Mouse (Mus musculus) forebrain, postnatal 0 days (tissue): Measurements from ENCODE around the gene Hspa1b. TPM values are rescaled to one million over a fixed set of nuclear protein-coding genes. Genes with fewer than 3 reads are reported as not detected.
"Not testable (repeated sequence)": the region's sequence is repeated elsewhere in the genome, so short reads cannot be mapped to it uniquely, and the experiment has no call there.

ENCODE experiments used
- ATAC-seq: fragments of 200-750 bp; cut with Nextera tagmentation; 2 replicates; pipeline ENCODE4 v1.8.0; 2017; ENCODE audit warnings: mild to moderate bottlenecking, moderate library complexity
- DNase-seq: peaks from one replicate; pipeline ENCODE4 v3.0.0-alpha.2; 2015
- H3K27ac ChIP-seq: fragments of 300-500 bp; sonication (generic); 2 replicates; pipeline ENCODE4 v1.5.1; 2014; ENCODE audit warnings: low read depth, mild to moderate bottlenecking, antibody characterized with exemption, low read length, moderate library complexity, mixed read lengths
- H3K27me3 ChIP-seq: fragments of 300-500 bp; sonication (generic); 2 replicates; pipeline ENCODE4 v1.6.1; 2014; ENCODE audit warnings: mild to moderate bottlenecking, low read length, mixed read lengths; ENCODE audit not compliant: insufficient read depth
- H3K36me3 ChIP-seq: fragments of 300-500 bp; sonication (generic); 2 replicates; pipeline ENCODE4 v1.6.1; 2014; ENCODE audit warnings: mild to moderate bottlenecking, moderate library complexity; ENCODE audit not compliant: insufficient read depth
- H3K4me1 ChIP-seq: fragments of 300-500 bp; sonication (generic); 2 replicates; pipeline ENCODE4 v1.6.1; 2014; ENCODE audit warnings: antibody characterized with exemption; ENCODE audit not compliant: insufficient read depth
- H3K4me2 ChIP-seq: fragments of 300-500 bp; sonication (generic); 2 replicates; pipeline ENCODE4 v1.6.1; 2014; ENCODE audit warnings: low read depth, mild to moderate bottlenecking, moderate library complexity
- H3K4me3 ChIP-seq: fragments of 300-500 bp; sonication (generic); 2 replicates; pipeline ENCODE4 v1.5.1; 2014; ENCODE audit warnings: low read depth, low read length, mixed read lengths
- H3K9ac ChIP-seq: fragments of 300-500 bp; sonication (generic); 2 replicates; pipeline ENCODE4 v1.6.1; 2014; ENCODE audit warnings: mild to moderate bottlenecking
- H3K9me3 ChIP-seq: fragments of 300-500 bp; sonication (generic); 2 replicates; pipeline ENCODE4 v1.6.1; 2016; ENCODE audit warnings: low read length
- CTCF ChIP-seq: sonication (generic); IDR thresholded peaks from 2 replicates; pipeline ENCODE4 v1.5.1; 2016; ENCODE audit warnings: antibody characterized with exemption, control low read depth, low read depth
- WGBS: fragments of 180-500 bp; shearing (Covaris S2); extraction: QIAGEN DNeasy Blood & Tissue Kit; methylation state at CpG from one replicate; pipeline ENCODE4 v1.1.7; 2014; 5-methylcytosine and 5-hydroxymethylcytosine counted together
- polyA plus RNA-seq: library from polyadenylated mRNA; unstranded; fragments of >200 nt; fragmentation: Nextera tagmentation; extraction: Ambion mirVana; gene quantifications from 2 replicates; pipeline ENCODE4 v1.2.1, GENCODE M21; 2015
- total RNA-seq: library from RNA; depleted of rRNA; stranded (reverse); fragments of >200 nt; gene quantifications from 2 replicates; pipeline ENCODE4 v1.2.3, GENCODE M21; 2014

Hspa1b gene
- total and polyA plus RNA-seq, 2 experiments from 2014 or later, result 0.42 to 8.1 TPM

- DNase-seq (no peak), ATAC-seq (no peak)
- Histone ChIP-seq H3K4me3 (no peak overlapping the region), H3K27me3 (no peaks in the 10 kb centered on the region), H3K9ac (no peak overlapping the region), H3K4me1 (no peaks in the 10 kb centered on the region; the same call in 1 of the 2 replicates), H3K27ac (no peak overlapping the region), H3K4me2 (no peak overlapping the region), H3K9me3 (no peaks in the 10 kb centered on the region), H3K36me3 (no peaks in the 10 kb centered on the region)
- TF ChIP-seq CTCF, result no peak
- 82% methylated on average over 5 of the region's 5 CpGs for WGBS
These were observed 38.1 kb upstream of the Hspa1b start for GRCm38 (mm10) chr17:34997142-34997483.

DNA sequence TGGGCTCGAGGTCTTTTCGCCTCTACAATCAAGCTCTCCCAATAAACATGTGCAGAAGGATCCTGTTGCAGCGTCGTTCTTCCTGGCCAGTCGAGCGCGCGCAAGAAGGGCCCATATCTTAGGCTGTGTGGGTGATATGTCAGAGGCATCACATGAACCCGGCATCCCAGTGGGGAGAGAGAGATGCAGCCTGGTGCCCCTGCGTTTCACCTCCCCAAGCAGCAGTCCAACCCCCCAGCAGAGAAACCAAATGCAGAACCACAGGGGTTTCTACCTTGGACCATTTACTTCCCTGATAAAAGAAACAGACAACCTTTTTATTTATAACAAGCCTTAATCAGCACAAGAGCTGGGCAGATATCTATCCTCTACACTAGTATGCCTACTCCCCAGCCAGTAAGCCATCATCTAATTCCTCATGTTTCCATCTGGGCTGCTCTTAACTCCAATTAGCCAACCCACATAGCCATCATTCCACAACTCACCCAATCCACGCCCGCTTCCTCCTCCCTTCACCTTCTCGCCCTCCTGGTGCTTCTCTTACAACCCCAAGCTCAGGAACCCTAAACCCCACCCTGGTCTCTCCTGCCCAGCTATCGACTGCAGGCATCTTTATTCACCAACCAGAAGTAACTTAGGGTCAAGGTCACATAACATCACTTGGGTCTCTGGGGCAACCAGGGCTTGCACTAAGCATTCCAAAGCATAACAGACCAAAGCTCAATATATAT, 37.5 kb upstream of the Hspa1b start:
- no peaks in the 10 kb centered on the region for H3K36me3 ChIP-seq
- TF ChIP-seq CTCF, result no peak
- no peaks in the 10 kb centered on the region for H3K27me3 ChIP-seq
- no peak overlapping the region for H3K4me3 ChIP-seq
- H3K9me3 ChIP-seq, result no peaks in the 10 kb centered on the region
- DNase-seq (no peak), ATAC-seq (no peak)
- no peak overlapping the region for H3K4me2 ChIP-seq
- H3K27ac ChIP-seq, result no peak overlapping the region
- no peaks in the 10 kb centered on the region for H3K4me1 ChIP-seq
- H3K9ac ChIP-seq, result no peak overlapping the region
- 90% methylated on average over 12 of the region's 14 CpGs for WGBS

DNA sequence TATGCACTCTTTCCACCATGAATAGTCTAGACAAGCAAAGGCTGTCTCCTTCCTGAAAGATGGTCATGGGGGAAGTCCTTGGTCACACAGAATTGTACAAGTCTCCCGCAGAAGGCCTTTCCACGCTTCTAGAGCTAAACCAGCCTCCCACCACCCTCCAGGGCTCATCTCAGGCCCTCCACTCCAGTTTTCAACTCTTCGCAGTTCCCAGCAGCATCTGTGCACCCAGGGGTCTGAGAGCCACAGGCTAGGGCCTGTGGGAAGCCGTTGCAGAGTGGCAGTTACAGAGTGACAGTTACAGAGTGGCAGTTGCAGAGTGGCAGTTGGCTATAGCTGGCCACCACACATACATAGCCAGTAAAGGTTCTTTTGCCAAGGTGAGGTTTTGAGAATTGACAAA, 36.9 kb upstream of the Hspa1b start:
- ATAC-seq, H3K36me3 ChIP-seq, H3K4me1 ChIP-seq, H3K9me3 ChIP-seq, H3K9ac ChIP-seq, DNase-seq, H3K27me3 ChIP-seq, H3K4me2 ChIP-seq, H3K27ac ChIP-seq, H3K4me3 ChIP-seq: not testable (repeated sequence)
- 100% methylated on average over 4 of the region's 4 CpGs for WGBS

- not testable (repeated sequence) for DNase-seq, H3K27me3 ChIP-seq, H3K9me3 ChIP-seq, H3K4me2 ChIP-seq, H3K27ac ChIP-seq, H3K9ac ChIP-seq, H3K4me1 ChIP-seq, H3K36me3 ChIP-seq, H3K4me3 ChIP-seq, ATAC-seq
- WGBS, result 90% methylated on average over 4 of the region's 4 CpGs
These were observed 36.2 kb upstream of the Hspa1b start for GRCm38 (mm10) chr17:34995192-34995591.

GRCm38 (mm10) chr17:34994751-34995150, 35.7 kb upstream of the Hspa1b start:
- Histone ChIP-seq H3K27me3 (no peaks in the 10 kb centered on the region), H3K4me2 (no peak overlapping the region), H3K4me3 (no peak overlapping the region), H3K27ac (no peak overlapping the region), H3K9ac (no peak overlapping the region), H3K36me3 (peaks cover 4% of the 10 kb centered on the region; the same call in 1 of the 2 replicates), H3K4me1 (no peaks in the 10 kb centered on the region), H3K9me3 (no peaks in the 10 kb centered on the region)
- ATAC-seq (no peak), DNase-seq (no peak)
- no peak for TF ChIP-seq CTCF

- Histone ChIP-seq H3K9ac (no peak overlapping the region), H3K27ac (no peak overlapping the region), H3K27me3 (no peaks in the 10 kb centered on the region), H3K36me3 (peaks cover 16% of the 10 kb centered on the region), H3K4me2 (no peak overlapping the region), H3K9me3 (no peaks in the 10 kb centered on the region), H3K4me3 (no peak overlapping the region), H3K4me1 (peaks cover 6% of the 10 kb centered on the region)
- WGBS, result 74% methylated on average over 2 of the region's 2 CpGs
- peak; percentile 17 for DNase-seq
- no peak for ATAC-seq
- peak; percentile 71 for TF ChIP-seq CTCF
These were observed 25.2 kb upstream of the Hspa1b start for GRCm38 (mm10) chr17:34984218-34984617.

DNA sequence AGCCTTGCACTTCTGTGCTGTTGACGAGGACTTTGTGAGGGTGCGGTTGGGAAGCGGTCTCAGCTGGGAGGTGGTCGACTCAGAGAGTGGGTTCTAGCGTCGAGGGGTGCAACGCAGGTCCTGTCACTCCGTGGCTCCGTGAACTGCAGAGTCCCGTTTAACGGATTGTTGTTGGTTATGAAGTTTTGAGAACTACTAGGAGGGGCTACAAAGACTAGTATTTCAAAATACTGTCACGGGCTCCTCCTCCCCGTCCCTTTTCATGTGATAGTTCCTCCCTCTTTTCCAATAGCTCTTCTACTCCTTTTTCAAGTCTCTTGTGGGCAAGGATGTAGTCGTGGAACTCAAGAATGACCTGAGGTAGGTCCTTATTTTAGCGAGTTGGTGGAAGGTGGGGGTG, 23.3 kb upstream of the Hspa1b start:
- no peaks in the 10 kb centered on the region for H3K27me3 ChIP-seq
- H3K4me3 ChIP-seq, result peak overlapping the region; percentile 94
- under 1% methylated on average over 15 of the region's 15 CpGs for WGBS
- peak overlapping the region; percentile 91 for H3K4me2 ChIP-seq
- peak overlapping the region; percentile 73 for H3K9ac ChIP-seq
- H3K4me1 ChIP-seq, result peaks cover 6% of the 10 kb centered on the region
- no peaks in the 10 kb centered on the region for H3K9me3 ChIP-seq
- no peak for DNase-seq
- TF ChIP-seq CTCF, result no peak
- peaks cover 16% of the 10 kb centered on the region for H3K36me3 ChIP-seq
- H3K27ac ChIP-seq, result peak overlapping the region; percentile 97
- no peak; the same call in 1 of the 2 replicates for ATAC-seq
